Mouse (Mus musculus) stomach, embryonic 14.5 days (tissue): ENCODE data around the gene Nus1. TPM values are rescaled to one million over a fixed set of nuclear protein-coding genes. Genes with fewer than 3 reads are reported as not detected.
A peak's percentile ranks its signal among the peaks of the same experiment; 100 is the strongest.

Source experiments
- ATAC-seq: fragments of 200-750 bp; cut with Nextera tagmentation; 2 replicates; pipeline ENCODE4 v1.8.0; 2017; ENCODE audit warnings: low read depth, moderate TSS enrichment; ENCODE audit not compliant: insufficient number of reproducible peaks, insufficient read depth, low FRiP score
- H3K27ac ChIP-seq: fragments of 300-500 bp; sonication (generic); 2 replicates; pipeline ENCODE4 v1.5.1; 2014; ENCODE audit warnings: mild to moderate bottlenecking, low read length, moderate library complexity, mixed read lengths
- H3K27me3 ChIP-seq: fragments of 300-500 bp; sonication (generic); 2 replicates; pipeline ENCODE4 v1.6.1; 2014; ENCODE audit warnings: low read length, control low read depth, mixed read lengths; ENCODE audit not compliant: control insufficient read depth, insufficient read depth
- H3K36me3 ChIP-seq: fragments of 300-500 bp; sonication (generic); 2 replicates; pipeline ENCODE4 v1.6.1; 2014; ENCODE audit warnings: mild to moderate bottlenecking, control low read depth, low read length, moderate library complexity, mixed read lengths; ENCODE audit not compliant: control insufficient read depth, insufficient read depth
- H3K4me1 ChIP-seq: fragments of 300-500 bp; sonication (generic); 2 replicates; pipeline ENCODE4 v1.6.1; 2014; ENCODE audit warnings: low read length, control low read depth, mixed read lengths; ENCODE audit not compliant: control insufficient read depth, insufficient read depth
- H3K4me2 ChIP-seq: fragments of 300-500 bp; sonication (generic); replicated peaks from 2 replicates; pipeline ENCODE4 v1.6.1; 2014; ENCODE audit warnings: low read depth, low read length, control low read depth
- H3K4me3 ChIP-seq: fragments of 300-500 bp; sonication (generic); 2 replicates; pipeline ENCODE4 v1.5.1; 2014; ENCODE audit warnings: low read depth, low read length, control low read depth
- H3K9ac ChIP-seq: fragments of 300-500 bp; sonication (generic); replicated peaks from 2 replicates; pipeline ENCODE4 v1.6.1; 2014; ENCODE audit warnings: low read depth, mild to moderate bottlenecking, control low read depth, low read length, moderate library complexity, mixed read lengths
- H3K9me3 ChIP-seq: fragments of 300-500 bp; sonication (generic); 2 replicates; pipeline ENCODE4 v1.6.1; 2016; ENCODE audit warnings: low read depth, low read length, control low read depth; ENCODE audit not compliant: control insufficient read depth
- WGBS: fragments of 180-500 bp; shearing (Covaris S2); extraction: QIAGEN DNeasy Blood & Tissue Kit; methylation state at CpG from one replicate; pipeline ENCODE4 v1.1.7; 2014; 5-methylcytosine and 5-hydroxymethylcytosine counted together
- polyA plus RNA-seq: library from polyadenylated mRNA; unstranded; fragments of >200 nt; fragmentation: Nextera tagmentation; extraction: Ambion mirVana; gene quantifications from 2 replicates; pipeline ENCODE4 v1.2.1, GENCODE M21; 2014

Gene Nus1
- polyA plus RNA-seq, 1 experiment from 2014 or later = 16.6 TPM

GRCm38 (mm10) chr10:52383022-52383421 is 34.3 kb upstream of the Nus1 start:
- Histone ChIP-seq H3K4me2 (peak overlapping the region; percentile 69), H3K9me3 (no peaks in the 10 kb centered on the region), H3K27me3 (no peaks in the 10 kb centered on the region), H3K4me3 (peak overlapping the region; percentile 90), H3K4me1 (0 out of 2 replicates have a peak, but pooled peaks cover 3% of the 10 kb centered on the region), H3K36me3 (no peaks in the 10 kb centered on the region), H3K27ac (peak overlapping the region; percentile 93; the same call in 1 of the 2 replicates), H3K9ac (peak overlapping the region; percentile 88; the same call in 1 of the 2 replicates)
- no peak for ATAC-seq
- 70% methylated on average over 6 of the region's 6 CpGs for WGBS

- no peaks in the 10 kb centered on the region for H3K9me3 ChIP-seq
- no peak for ATAC-seq
- no peak overlapping the region for H3K9ac ChIP-seq
- no peak overlapping the region for H3K4me2 ChIP-seq
- 0 out of 2 replicates have a peak, but pooled peaks cover 3% of the 10 kb centered on the region for H3K4me1 ChIP-seq
- no peaks in the 10 kb centered on the region for H3K36me3 ChIP-seq
- H3K27ac ChIP-seq = no peak overlapping the region
- WGBS = 84% methylated on average over 1 of the region's 1 CpGs
- H3K4me3 ChIP-seq = no peak overlapping the region
- H3K27me3 ChIP-seq = no peaks in the 10 kb centered on the region
Measured at GRCm38 (mm10) chr10:52383522-52383921, 33.8 kb upstream of the Nus1 start.

- Histone ChIP-seq H3K27ac (no peak overlapping the region), H3K4me1 (no peaks in the 10 kb centered on the region), H3K4me3 (no peak overlapping the region), H3K27me3 (no peaks in the 10 kb centered on the region), H3K4me2 (no peak overlapping the region), H3K9me3 (no peaks in the 10 kb centered on the region), H3K36me3 (no peaks in the 10 kb centered on the region), H3K9ac (no peak overlapping the region)
- ATAC-seq = no peak
- WGBS = 46% methylated on average over 8 of the region's 8 CpGs
Measured at GRCm38 (mm10) chr10:52384823-52385610, 32.3 kb upstream of the Nus1 start.

GRCm38 (mm10) chr10:52387192-52387591 is 30.2 kb upstream of the Nus1 start:
- Histone ChIP-seq H3K9ac (no peak overlapping the region), H3K4me1 (no peaks in the 10 kb centered on the region), H3K36me3 (no peaks in the 10 kb centered on the region), H3K9me3 (no peaks in the 10 kb centered on the region), H3K4me3 (no peak overlapping the region), H3K27me3 (no peaks in the 10 kb centered on the region), H3K27ac (no peak overlapping the region), H3K4me2 (no peak overlapping the region)
- ATAC-seq = no peak
- WGBS = 48% methylated on average over 4 of the region's 4 CpGs

- no peaks in the 10 kb centered on the region for H3K4me1 ChIP-seq
- ATAC-seq = no peak
- H3K9ac ChIP-seq = no peak within 1 kb of the TSS
- H3K27me3 ChIP-seq = no peaks in the 10 kb centered on the region
- H3K27ac ChIP-seq = no peak within 1 kb of the TSS
- no peak within 1 kb of the TSS for H3K4me3 ChIP-seq
- no peak within 1 kb of the TSS for H3K4me2 ChIP-seq
- no peaks in the 10 kb centered on the region for H3K9me3 ChIP-seq
- WGBS = 70% methylated on average over 5 of the region's 5 CpGs
- H3K36me3 ChIP-seq = no peaks in the 10 kb centered on the region
Measured at GRCm38 (mm10) chr10:52388922-52389430, 28.4 kb upstream of the Nus1 start, which contains the start of gene Nepn. TSS of gene Nepn (plus strand) at chr10:52388972.

- WGBS = 83% methylated on average over 3 of the region's 3 CpGs
- H3K27me3 ChIP-seq = no peaks in the 10 kb centered on the region
- ATAC-seq = no peak
- no peak overlapping the region for H3K9ac ChIP-seq
- no peak overlapping the region for H3K4me2 ChIP-seq
- H3K27ac ChIP-seq = no peak overlapping the region
- no peak overlapping the region for H3K4me3 ChIP-seq
- no peaks in the 10 kb centered on the region for H3K36me3 ChIP-seq
- no peaks in the 10 kb centered on the region for H3K4me1 ChIP-seq
- H3K9me3 ChIP-seq = no peaks in the 10 kb centered on the region
Measured at GRCm38 (mm10) chr10:52389438-52389837, 27.9 kb upstream of the Nus1 start.

- Histone ChIP-seq H3K4me1 (no peaks in the 10 kb centered on the region), H3K9me3 (no peaks in the 10 kb centered on the region), H3K4me3 (no peak overlapping the region), H3K4me2 (no peak overlapping the region), H3K27ac (no peak overlapping the region), H3K9ac (no peak overlapping the region), H3K36me3 (no peaks in the 10 kb centered on the region), H3K27me3 (no peaks in the 10 kb centered on the region)
- no peak for ATAC-seq
- 61% methylated on average over 2 of the region's 2 CpGs for WGBS
Measured at GRCm38 (mm10) chr10:52391208-52391607, 26.1 kb upstream of the Nus1 start.

- H3K4me2 ChIP-seq = no peak overlapping the region
- no peak overlapping the region for H3K9ac ChIP-seq
- no peaks in the 10 kb centered on the region for H3K4me1 ChIP-seq
- no peaks in the 10 kb centered on the region for H3K36me3 ChIP-seq
- no peaks in the 10 kb centered on the region for H3K9me3 ChIP-seq
- H3K27ac ChIP-seq = no peak overlapping the region
- H3K4me3 ChIP-seq = no peak overlapping the region
- ATAC-seq = no peak
- no peaks in the 10 kb centered on the region for H3K27me3 ChIP-seq
- WGBS = 88% methylated on average over 3 of the region's 3 CpGs
Measured at GRCm38 (mm10) chr10:52396647-52397046, 20.7 kb upstream of the Nus1 start.
